In genomic region chrX:13245027-13245426, GRCm38 (mm10) we compare ENCODE assay signal across 9 mouse cellular contexts. TPM values are rescaled to one million over a fixed set of nuclear protein-coding genes. Genes with fewer than 3 reads are reported as not detected.
DNase-seq lines count a peak whose midpoint lies in the region; ATAC-seq and TF ChIP-seq lines count a peak whose summit lies in the region.
"Had no signal": no experiment of that assay in that cellular context is flagged by ENCODE, and none has a peak within 500 bp of the region (broad histone marks: within the 10 kb centered on the region; RNA-seq: fewer than 3 reads in every experiment).

No protein-coding gene starts in this region.

- no peak overlapping the region for H3K27ac ChIP-seq in liver, embryonic 14.5 days

- no peaks in the 10 kb centered on the region for H3K9me3 ChIP-seq in liver, embryonic 14.5 days (ENCODE audit: control insufficient read depth, low read length)

- H3K4me2 ChIP-seq in liver, embryonic 14.5 days (ENCODE audit: low read depth): peak overlapping the region; percentile 18; the same call in 1 of the 2 replicates

- TF ChIP-seq EP300 in liver, embryonic 14.5 days (IDR thresholded peaks at IDR 0.05; ENCODE audit: low read depth): no peak

- no peak for ATAC-seq in liver, embryonic 14.5 days (ENCODE audit: insufficient read depth)

- H3K27me3 ChIP-seq in liver, embryonic 14.5 days (ENCODE audit: control insufficient read depth, insufficient read depth, low read length): no peaks in the 10 kb centered on the region

- WGBS in liver, embryonic 14.5 days (ENCODE audit: insufficient replicate concordance): 26% methylated on average over 3 of the region's 3 CpGs

- H3K9ac ChIP-seq in liver, embryonic 14.5 days (replicated peaks): no peak overlapping the region

- H3K36me3 ChIP-seq in liver, embryonic 14.5 days (replicated peaks; ENCODE audit: control insufficient read depth, insufficient read depth, low read depth): no peaks in the 10 kb centered on the region

- no peak overlapping the region for H3K4me3 ChIP-seq in liver, embryonic 14.5 days (ENCODE audit: insufficient read depth in 1 of 2, low read depth in 2 of 2, low read length in 2 of 2)

- no peak for TF ChIP-seq CTCF in liver, embryonic 14.5 days (IDR thresholded peaks at IDR 0.05; ENCODE audit: low read depth)

- peak; percentile 14 for DNase-seq in adrenal gland, postnatal 10 days
- DNase-seq in adrenal gland, postnatal 4 days (ENCODE audit: low spot score in 2 of 2): no peak
- peak; percentile 7 for DNase-seq in urinary bladder, postnatal 14 days (ENCODE audit: low spot score)
- no peak for DNase-seq in urinary bladder, adult 18-20 months (ENCODE audit: low spot score in 2 of 2)
- no peak for DNase-seq in liver, embryonic 14.5 days (ENCODE audit: low read depth in 3 of 3, low spot score in 3 of 3)
- no peak for DNase-seq in left cerebral cortex, postnatal 14 days (ENCODE audit: low spot score in 2 of 2)
- no peak for DNase-seq in frontal cortex, postnatal 10 days (ENCODE audit: low spot score in 2 of 2)
- no peak for DNase-seq in spleen, postnatal 4 days (ENCODE audit: low spot score in 2 of 2)
- DNase-seq: left cerebral cortex, postnatal 4 days had no signal

- intact Hi-C loops in left cerebral cortex, postnatal 14 days (cut with DNase I): no loop called here

- H3K4me1 ChIP-seq in liver, embryonic 14.5 days (replicated peaks; ENCODE audit: control insufficient read depth in 2 of 2, insufficient read depth in 2 of 2, low read length in 1 of 2): peaks cover 0 to 13% of the 10 kb centered on the region in 2 experiments; a peak in 2 of 4 replicates

RNA-seq across cellular contexts. Expression of gene Ddx3x, which starts 35.7 kb away (rescaled TPM):
- total RNA-seq in adrenal gland, postnatal 10 days (2021): 100 to 1,000 TPM; 267 to 278 TPM
- 100 to 1,000 TPM; 262 to 355 TPM for total RNA-seq in adrenal gland, postnatal 4 days (2021)
- polyA plus RNA-seq in liver, embryonic 14.5 days (2012; rRNA removed): 24.3 and 34.5 TPM in 2 replicates
- 54.5 and 71.8 TPM in 2 replicates for polyA plus RNA-seq in liver, embryonic 14.5 days (2014; fragmentation: Nextera tagmentation; extraction: Ambion mirVana)
- 100 to 1,000 TPM; 134 to 186 TPM for total RNA-seq in left cerebral cortex, postnatal 14 days (2021)

Comparison
In these comparisons a context has a peak if more than half of its experiments do, and no peak if none do; other contexts are left out.
1. DNase-seq: peak in adrenal gland, postnatal 10 days (single experiment) and urinary bladder, postnatal 14 days (single experiment); none in adrenal gland, postnatal 4 days (0 of 2), urinary bladder, adult 18-20 months (0 of 2), liver, embryonic 14.5 days (0 of 3), left cerebral cortex, postnatal 14 days (0 of 2), frontal cortex, postnatal 10 days (0 of 2) and spleen, postnatal 4 days (0 of 2).